ENCODE assay signal across 8 mouse cellular contexts in genomic region chr6:29609111-29610019, GRCm38 (mm10). TPM values are rescaled to one million over a fixed set of nuclear protein-coding genes. Genes with fewer than 3 reads are reported as not detected.
A peak's percentile ranks its signal among the peaks of the same experiment; 100 is the strongest.
DNase-seq lines count a peak whose midpoint lies in the region; ATAC-seq lines count a peak whose summit lies in the region.

TSS of gene Tnpo3 (minus strand) at chr6:29609887.

- H3K27ac ChIP-seq in intestine, embryonic 14.5 days (ENCODE audit: low read depth), result peak within 1 kb of the TSS; percentile 79

- no peaks in the 10 kb centered on the region for H3K27me3 ChIP-seq in intestine, embryonic 14.5 days (replicated peaks; ENCODE audit: control insufficient read depth, insufficient read depth, low read length)

- no peaks in the 10 kb centered on the region for H3K36me3 ChIP-seq in intestine, embryonic 14.5 days (ENCODE audit: control insufficient read depth, insufficient read depth, low read length)

- intact Hi-C loops in left cerebral cortex, postnatal 14 days (cut with DNase I), result no loop called here

- WGBS in intestine, embryonic 14.5 days, result under 1% methylated on average over 67 of the region's 67 CpGs

- no peaks in the 10 kb centered on the region for H3K9me3 ChIP-seq in intestine, embryonic 14.5 days (ENCODE audit: control insufficient read depth, low read length)

- DNase-seq in adrenal gland, adult 18-20 months (ENCODE audit: low spot score in 2 of 2), result peak; percentile 85 to 87
- DNase-seq in embryo, embryonic 11 days, result peak; percentile 95
- DNase-seq in gastrocnemius, postnatal 25 days, result peak; percentile 91
- DNase-seq in intestine, embryonic 14.5 days (ENCODE audit: low spot score), result peak; percentile 95
- DNase-seq in left cerebral cortex, postnatal 14 days (ENCODE audit: low spot score in 2 of 2), result peak; percentile 91 to 93
- DNase-seq in mesoderm, embryonic 11.5 days (ENCODE audit: low read depth, low spot score), result peak; percentile 92
- DNase-seq in right cerebral cortex, postnatal 36 days (ENCODE audit: low spot score in 2 of 2), result peak; percentile 88 to 89
- DNase-seq in yolk sac, embryonic 10.5 days (ENCODE audit: low spot score), result peak; percentile 94

- H3K4me1 ChIP-seq in intestine, embryonic 14.5 days (replicated peaks; ENCODE audit: control insufficient read depth, insufficient read depth, low read length), result peaks cover 12% of the 10 kb centered on the region

- H3K4me2 ChIP-seq in intestine, embryonic 14.5 days (ENCODE audit: low read length), result peak within 1 kb of the TSS; percentile 85

- ATAC-seq in intestine, embryonic 14.5 days (replicated peaks; ENCODE audit: low FRiP score, low TSS enrichment, low read depth), result peak; percentile 97

- H3K9ac ChIP-seq in intestine, embryonic 14.5 days (ENCODE audit: low read length), result peak within 1 kb of the TSS; percentile 91

- peak within 1 kb of the TSS; percentile 98 for H3K4me3 ChIP-seq in intestine, embryonic 14.5 days (ENCODE audit: low read depth, low read length)

RNA-seq across cellular contexts. Expression of gene Tnpo3, which starts in this region (rescaled TPM):
- 10 to 100 TPM; 59.3 to 60.6 TPM for total RNA-seq in adrenal gland, adult 18-20 months (2021)
- 10 to 100 TPM; 28.5 to 30.8 TPM for total RNA-seq in gastrocnemius, postnatal 25 days (2021)
- polyA plus RNA-seq in intestine, embryonic 14.5 days (2014; fragmentation: Nextera tagmentation; extraction: Ambion mirVana), result 91.2 and 107 TPM in 2 replicates
- total RNA-seq in left cerebral cortex, postnatal 14 days (2021), result 10 to 100 TPM; 67.1 to 70.3 TPM

Comparison
In these comparisons a context has a peak if more than half of its experiments do, and no peak if none do; other contexts are left out.
1. Peak in every context shown above with its lines: DNase-seq, ATAC-seq, H3K4me3 ChIP-seq and H3K27ac ChIP-seq.